Mouse (Mus musculus): ENCODE data around the gene 1500015O10Rik.
A peak's percentile ranks its signal among the peaks of the same experiment; 100 is the strongest.

1500015O10Rik gene

GRCm38 (mm10) chr1:43730491-43730924, at the start of gene 1500015O10Rik:
Gene 1500015O10Rik, plus strand, starts transcription at chr1:43730602.
- no peak for DNase-seq (ENCODE audit: low spot score in 2 of 2)

- no peak for DNase-seq (ENCODE audit: low spot score in 2 of 2)
These were observed 40.4 kb upstream of the 1500015O10Rik start for GRCm38 (mm10) chr1:43689983-43690382.

- no peak for DNase-seq (ENCODE audit: low spot score in 2 of 2)
These were observed 39.9 kb upstream of the 1500015O10Rik start for GRCm38 (mm10) chr1:43690507-43690906.

GRCm38 (mm10) chr1:43694076-43694475, 36.3 kb upstream of the 1500015O10Rik start:
- no peak for DNase-seq (ENCODE audit: low spot score in 2 of 2)

GRCm38 (mm10) chr1:43694851-43695545, 35.4 kb upstream of the 1500015O10Rik start:
- DNase-seq (ENCODE audit: low spot score in 2 of 2), result peak in 1 of 2 experiments; percentile 3

- DNase-seq (ENCODE audit: low spot score in 2 of 2), result no peak
These were observed 31.8 kb upstream of the 1500015O10Rik start for GRCm38 (mm10) chr1:43698577-43699000.

- DNase-seq (ENCODE audit: low spot score in 2 of 2), result peak in 1 of 2 experiments; percentile 4
These were observed 15.6 kb upstream of the 1500015O10Rik start for GRCm38 (mm10) chr1:43714841-43715240.

- no peak for DNase-seq (ENCODE audit: low spot score in 2 of 2)
These were observed 12.4 kb upstream of the 1500015O10Rik start for GRCm38 (mm10) chr1:43717967-43718366.

GRCm38 (mm10) chr1:43718793-43719192, 11.6 kb upstream of the 1500015O10Rik start:
- DNase-seq (ENCODE audit: low spot score in 2 of 2), result no peak

- no peak for DNase-seq (ENCODE audit: low spot score in 2 of 2)
These were observed 7.9 kb upstream of the 1500015O10Rik start for GRCm38 (mm10) chr1:43722459-43722858.

GRCm38 (mm10) chr1:43732100-43732499, 1.7 kb downstream of the 1500015O10Rik start:
- no peak for DNase-seq (ENCODE audit: low spot score in 2 of 2)

- DNase-seq (ENCODE audit: low spot score in 2 of 2), result no peak
These were observed 2.3 kb downstream of the 1500015O10Rik start for GRCm38 (mm10) chr1:43732657-43733056.

- DNase-seq (ENCODE audit: low spot score in 2 of 2), result no peak
These were observed 7.6 kb downstream of the 1500015O10Rik start for GRCm38 (mm10) chr1:43737812-43738518.

GRCm38 (mm10) chr1:43738519-43738894, 8.1 kb downstream of the 1500015O10Rik start:
- no peak for DNase-seq (ENCODE audit: low spot score in 2 of 2)

GRCm38 (mm10) chr1:43754448-43755312, 24.3 kb downstream of the 1500015O10Rik start:
- DNase-seq (ENCODE audit: low spot score in 2 of 2), result no peak

- DNase-seq (ENCODE audit: low spot score in 2 of 2), result no peak
These were observed 29.7 kb downstream of the 1500015O10Rik start for GRCm38 (mm10) chr1:43760085-43760484.

- no peak for DNase-seq (ENCODE audit: low spot score in 2 of 2)
These were observed 34.1 kb downstream of the 1500015O10Rik start for GRCm38 (mm10) chr1:43764481-43764880.

- DNase-seq (ENCODE audit: low spot score in 2 of 2), result no peak
These were observed 35.9 kb downstream of the 1500015O10Rik start for GRCm38 (mm10) chr1:43766328-43766727.

GRCm38 (mm10) chr1:43768385-43768990, 38.1 kb downstream of the 1500015O10Rik start:
- DNase-seq (ENCODE audit: low spot score in 2 of 2), result no peak

GRCm38 (mm10) chr1:43769348-43769747, 38.9 kb downstream of the 1500015O10Rik start:
- DNase-seq (ENCODE audit: low spot score in 2 of 2), result no peak

GRCm38 (mm10) chr1:43770032-43770431, 39.6 kb downstream of the 1500015O10Rik start:
- no peak for DNase-seq (ENCODE audit: low spot score in 2 of 2)

GRCm38 (mm10) chr1:43772694-43773093, 42.3 kb downstream of the 1500015O10Rik start:
- no peak for DNase-seq (ENCODE audit: low spot score in 2 of 2)

Data from spleen, postnatal 36 days (tissue).